Mouse (Mus musculus): ENCODE measurements around the gene Gsn. TPM values are rescaled to one million over a fixed set of nuclear protein-coding genes. Genes with fewer than 3 reads are reported as not detected.

Gsn gene
- polyA plus RNA-seq, 1 experiment from 2014 or later = 18.9 TPM

GRCm38 (mm10) chr2:35291856-35292255 lies 35.7 kb downstream of the Gsn start:
- no peaks in the 10 kb centered on the region for H3K9me3 ChIP-seq
- DNase-seq (ENCODE audit: low spot score) = peak; percentile 47
- H3K27me3 ChIP-seq (replicated peaks; ENCODE audit: low read depth, poor library complexity, severe bottlenecking) = peaks cover 18% of the 10 kb centered on the region
- H3K27ac ChIP-seq (replicated peaks) = no peak overlapping the region
- WGBS = 22% methylated on average over 3 of the region's 3 CpGs
- H3K4me3 ChIP-seq = no peak overlapping the region
- H3K36me3 ChIP-seq (replicated peaks) = no peaks in the 10 kb centered on the region
- H3K4me1 ChIP-seq = no peaks in the 10 kb centered on the region

- Histone ChIP-seq H3K27ac (replicated peaks) (no peak overlapping the region), H3K4me3 (no peak overlapping the region), H3K4me1 (no peaks in the 10 kb centered on the region), H3K36me3 (replicated peaks) (no peaks in the 10 kb centered on the region), H3K9me3 (no peaks in the 10 kb centered on the region), H3K27me3 (replicated peaks; ENCODE audit: low read depth, poor library complexity, severe bottlenecking) (peaks cover 12% of the 10 kb centered on the region)
- 74% methylated on average over 3 of the region's 3 CpGs for WGBS
- DNase-seq (ENCODE audit: low spot score) = no peak
Measured at GRCm38 (mm10) chr2:35292700-35293099, 36.5 kb downstream of the Gsn start.

- 91% methylated on average over 8 of the region's 8 CpGs for WGBS
- H3K27ac ChIP-seq (replicated peaks) = no peak overlapping the region
- no peak for DNase-seq (ENCODE audit: low spot score)
- H3K36me3 ChIP-seq (replicated peaks) = no peaks in the 10 kb centered on the region
- H3K9me3 ChIP-seq = no peaks in the 10 kb centered on the region
- H3K4me1 ChIP-seq = no peaks in the 10 kb centered on the region
- peaks cover 12% of the 10 kb centered on the region for H3K27me3 ChIP-seq (replicated peaks; ENCODE audit: low read depth, poor library complexity, severe bottlenecking)
- H3K4me3 ChIP-seq = no peak overlapping the region
Measured at GRCm38 (mm10) chr2:35293291-35293690, 37.1 kb downstream of the Gsn start.

DNA sequence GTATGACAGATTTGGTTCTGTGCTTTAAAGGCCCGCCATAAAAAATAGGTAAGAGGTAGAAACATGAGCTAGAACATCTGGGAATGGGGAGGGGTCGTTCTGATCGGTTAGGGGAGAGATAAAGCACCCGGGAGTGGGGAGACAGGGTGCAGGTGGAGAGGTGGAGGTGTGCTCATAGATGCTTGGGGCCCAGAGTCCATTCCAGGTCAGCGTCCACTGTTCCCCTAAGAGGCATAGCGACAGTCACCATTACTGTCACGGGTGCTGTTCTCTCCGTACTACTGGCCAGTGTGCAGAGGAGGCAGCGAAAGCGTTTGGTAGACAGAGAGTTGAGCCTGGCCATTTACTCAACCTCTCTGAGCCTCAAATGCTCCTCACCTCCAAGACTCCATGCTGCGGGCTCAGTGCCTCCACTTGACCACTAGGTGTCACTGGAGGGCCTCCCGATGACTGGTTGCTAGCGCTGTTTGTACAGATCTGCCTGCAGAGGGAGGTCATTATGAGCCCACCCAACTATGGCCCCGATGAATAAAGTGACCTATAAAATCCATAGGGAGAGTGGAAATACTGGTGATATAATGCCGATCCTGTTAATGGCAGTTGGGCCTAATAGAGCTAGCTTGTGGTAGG lies 41.6 kb downstream of the Gsn start:
- WGBS = 29% methylated on average over 15 of the region's 15 CpGs
- peak; percentile 83 for DNase-seq (ENCODE audit: low spot score)
- no peaks in the 10 kb centered on the region for H3K9me3 ChIP-seq
- H3K27ac ChIP-seq (replicated peaks) = no peak overlapping the region
- H3K27me3 ChIP-seq (replicated peaks; ENCODE audit: low read depth, poor library complexity, severe bottlenecking) = peaks cover 12% of the 10 kb centered on the region
- H3K4me1 ChIP-seq = no peaks in the 10 kb centered on the region
- H3K36me3 ChIP-seq (replicated peaks) = no peaks in the 10 kb centered on the region
- H3K4me3 ChIP-seq = no peak overlapping the region

DNA sequence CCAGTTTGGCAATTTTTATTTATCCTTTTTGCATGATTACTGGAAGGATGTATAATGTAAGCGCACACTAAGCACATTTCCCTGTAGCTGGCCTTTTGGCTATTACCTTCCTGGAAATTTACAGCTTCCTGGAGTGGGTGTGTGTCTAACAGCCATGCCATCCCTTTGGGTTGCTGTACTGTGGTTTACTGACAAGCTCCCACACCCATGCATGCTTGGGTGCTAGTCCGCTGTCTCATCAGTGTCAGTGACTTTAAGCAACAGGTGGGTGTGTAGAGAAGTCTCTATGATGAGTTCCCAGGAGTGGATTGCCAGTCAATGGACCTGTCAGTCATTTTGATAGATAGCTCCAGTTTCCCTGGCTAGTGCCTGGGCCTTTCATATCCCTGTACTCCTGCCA lies 43.3 kb downstream of the Gsn start:
- H3K27me3 ChIP-seq (replicated peaks; ENCODE audit: low read depth, poor library complexity, severe bottlenecking) = peaks cover 12% of the 10 kb centered on the region
- no peak for DNase-seq (ENCODE audit: low spot score)
- H3K4me1 ChIP-seq = no peaks in the 10 kb centered on the region
- WGBS = 95% methylated on average over 2 of the region's 2 CpGs
- H3K9me3 ChIP-seq = no peaks in the 10 kb centered on the region
- no peaks in the 10 kb centered on the region for H3K36me3 ChIP-seq (replicated peaks)
- no peak overlapping the region for H3K27ac ChIP-seq (replicated peaks)
- H3K4me3 ChIP-seq = no peak overlapping the region

DNA sequence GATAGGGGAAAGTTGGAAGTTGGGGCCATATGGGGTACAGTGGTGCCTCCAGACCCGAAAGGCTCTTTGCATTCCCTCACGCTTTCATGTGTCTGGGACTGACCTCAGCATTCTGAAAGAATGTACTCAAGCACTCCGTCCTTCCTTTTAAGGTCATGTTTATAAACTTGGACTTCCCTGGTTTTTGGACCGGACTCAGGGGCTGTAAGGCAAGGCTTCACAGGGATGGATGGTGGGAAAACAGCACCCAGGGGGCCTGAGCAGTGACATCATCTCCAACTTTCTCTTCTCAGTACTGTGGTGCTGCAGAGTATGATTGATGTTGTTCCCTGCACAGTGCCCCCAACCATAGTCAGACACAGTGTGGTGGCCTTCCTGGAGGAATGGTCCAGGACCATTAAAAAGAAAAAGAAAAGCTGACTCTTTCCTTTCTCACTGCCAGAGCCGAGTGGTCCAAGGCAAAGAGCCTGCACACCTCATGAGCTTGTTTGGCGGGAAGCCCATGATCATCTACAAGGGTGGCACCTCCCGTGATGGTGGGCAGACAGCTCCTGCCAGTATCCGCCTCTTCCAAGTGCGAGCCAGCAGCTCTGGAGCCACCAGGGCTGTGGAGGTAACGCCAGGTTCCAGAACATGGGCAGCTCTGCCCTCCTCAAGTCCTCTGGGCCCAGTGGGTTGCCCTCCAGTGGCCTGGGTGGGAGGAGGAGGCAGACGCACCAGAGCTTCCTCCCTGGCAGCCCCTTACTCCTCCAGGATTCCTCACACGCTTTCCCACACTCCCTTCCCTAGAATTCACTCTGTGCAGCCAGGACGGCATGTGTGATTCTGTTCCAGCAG lies 46.1 kb downstream of the Gsn start:
- H3K4me3 ChIP-seq = no peak overlapping the region
- 86% methylated on average over 13 of the region's 13 CpGs for WGBS
- DNase-seq (ENCODE audit: low spot score) = no peak

GRCm38 (mm10) chr2:35308166-35308565 lies 52.0 kb downstream of the Gsn start:
- no peaks in the 10 kb centered on the region for H3K9me3 ChIP-seq
- DNase-seq (ENCODE audit: low spot score) = no peak
- no peaks in the 10 kb centered on the region for H3K36me3 ChIP-seq (replicated peaks)
- WGBS = 60% methylated on average over 1 of the region's 1 CpGs
- H3K27me3 ChIP-seq (replicated peaks; ENCODE audit: low read depth, poor library complexity, severe bottlenecking) = no peaks in the 10 kb centered on the region
- no peak overlapping the region for H3K4me3 ChIP-seq
- no peak overlapping the region for H3K27ac ChIP-seq (replicated peaks)
- 0 out of 2 replicates have a peak, but pooled peaks cover 4% of the 10 kb centered on the region for H3K4me1 ChIP-seq

More for the DNA sequence above, 46.1 kb downstream of the Gsn start:
- H3K27ac ChIP-seq (replicated peaks) = no peak overlapping the region
- H3K9me3 ChIP-seq = no peaks in the 10 kb centered on the region
- H3K36me3 ChIP-seq (replicated peaks) = no peaks in the 10 kb centered on the region
- H3K4me1 ChIP-seq = 0 out of 2 replicates have a peak, but pooled peaks cover 3% of the 10 kb centered on the region
- no peaks in the 10 kb centered on the region for H3K27me3 ChIP-seq (replicated peaks; ENCODE audit: low read depth, poor library complexity, severe bottlenecking)

DNA sequence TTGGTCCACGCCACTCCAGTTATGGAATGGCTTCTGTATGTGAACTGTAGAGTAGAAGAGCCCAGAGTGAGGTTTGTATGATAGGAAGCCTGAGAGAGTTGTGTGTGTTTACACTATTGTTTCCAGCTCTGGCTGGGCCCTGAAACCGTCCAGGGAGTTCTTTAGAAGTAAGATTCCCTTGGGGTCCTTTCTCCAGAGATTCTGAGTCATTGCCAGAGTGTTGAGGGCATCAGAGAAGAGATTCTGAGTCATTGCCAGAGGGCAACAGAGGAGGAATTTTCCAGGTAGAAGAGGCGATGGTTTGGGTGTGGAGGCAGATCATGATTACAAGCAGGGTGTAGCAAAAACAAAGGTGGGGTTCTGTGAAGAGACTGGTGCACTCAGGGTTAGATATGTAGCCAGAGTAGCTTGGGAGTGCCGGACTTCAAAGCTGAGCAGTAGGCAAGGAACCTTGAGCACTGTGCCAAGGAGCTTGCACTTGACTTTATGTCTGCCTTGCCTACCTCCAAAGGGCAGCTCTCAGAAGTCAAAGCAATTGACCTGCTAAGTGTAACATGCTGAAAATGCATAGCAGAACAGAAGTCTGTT lies 53.8 kb downstream of the Gsn start:
- Histone ChIP-seq H3K9me3 (no peaks in the 10 kb centered on the region), H3K27ac (replicated peaks) (no peak overlapping the region), H3K4me1 (peaks cover 15% of the 10 kb centered on the region), H3K27me3 (replicated peaks; ENCODE audit: low read depth, poor library complexity, severe bottlenecking) (no peaks in the 10 kb centered on the region), H3K4me3 (no peak overlapping the region), H3K36me3 (replicated peaks) (no peaks in the 10 kb centered on the region)
- WGBS = 84% methylated on average over 4 of the region's 4 CpGs
- DNase-seq (ENCODE audit: low spot score) = no peak

- no peak for DNase-seq (ENCODE audit: low spot score)
- no peak overlapping the region for H3K27ac ChIP-seq (replicated peaks)
- WGBS = 54% methylated on average over 3 of the region's 3 CpGs
- no peak overlapping the region for H3K4me3 ChIP-seq
- peaks cover 19% of the 10 kb centered on the region for H3K4me1 ChIP-seq
- no peaks in the 10 kb centered on the region for H3K9me3 ChIP-seq
- no peaks in the 10 kb centered on the region for H3K36me3 ChIP-seq (replicated peaks)
- no peaks in the 10 kb centered on the region for H3K27me3 ChIP-seq (replicated peaks; ENCODE audit: low read depth, poor library complexity, severe bottlenecking)
Measured at GRCm38 (mm10) chr2:35314300-35314699, 58.1 kb downstream of the Gsn start.

- H3K27ac ChIP-seq (replicated peaks) = no peak overlapping the region
- no peaks in the 10 kb centered on the region for H3K9me3 ChIP-seq
- H3K36me3 ChIP-seq (replicated peaks) = peaks cover 12% of the 10 kb centered on the region; the same call in 1 of the 2 replicates
- no peaks in the 10 kb centered on the region for H3K27me3 ChIP-seq (replicated peaks; ENCODE audit: low read depth, poor library complexity, severe bottlenecking)
- no peak for DNase-seq (ENCODE audit: low spot score)
- 82% methylated on average over 4 of the region's 4 CpGs for WGBS
- no peak overlapping the region for H3K4me3 ChIP-seq
- H3K4me1 ChIP-seq = peaks cover 22% of the 10 kb centered on the region
Measured at GRCm38 (mm10) chr2:35317604-35318003, 61.4 kb downstream of the Gsn start.

GRCm38 (mm10) chr2:35318405-35318804 lies 62.2 kb downstream of the Gsn start:
- Histone ChIP-seq H3K4me1 (peaks cover 22% of the 10 kb centered on the region), H3K27ac (replicated peaks) (no peak overlapping the region), H3K36me3 (replicated peaks) (peaks cover 12% of the 10 kb centered on the region; the same call in 1 of the 2 replicates), H3K27me3 (replicated peaks; ENCODE audit: low read depth, poor library complexity, severe bottlenecking) (no peaks in the 10 kb centered on the region), H3K4me3 (no peak overlapping the region), H3K9me3 (no peaks in the 10 kb centered on the region)
- DNase-seq (ENCODE audit: low spot score) = no peak
- WGBS = 89% methylated on average over 12 of the region's 12 CpGs

DNA sequence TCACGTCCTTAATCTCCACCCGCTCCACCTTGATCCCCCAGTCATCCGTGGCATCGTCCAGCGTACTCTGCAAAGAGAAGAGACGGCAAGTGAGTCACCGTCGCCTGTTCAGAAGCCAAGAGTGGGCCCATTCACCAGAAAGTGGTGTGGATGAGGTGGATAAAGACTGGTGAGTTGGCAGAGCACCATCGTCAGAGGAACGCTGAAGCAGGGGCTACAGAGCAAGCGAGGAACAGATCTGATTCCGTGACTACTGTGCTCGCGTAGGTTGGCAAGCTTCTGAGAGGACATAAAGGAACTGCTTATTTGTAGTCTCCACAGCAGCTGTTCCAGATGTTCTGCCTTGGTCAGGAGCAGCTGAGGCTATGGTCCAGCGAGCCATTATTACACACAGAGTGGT lies 64.2 kb downstream of the Gsn start:
- Histone ChIP-seq H3K4me3 (no peak overlapping the region), H3K27me3 (replicated peaks; ENCODE audit: low read depth, poor library complexity, severe bottlenecking) (no peaks in the 10 kb centered on the region), H3K36me3 (replicated peaks) (peaks cover 12% of the 10 kb centered on the region; the same call in 1 of the 2 replicates), H3K27ac (replicated peaks) (no peak overlapping the region), H3K9me3 (no peaks in the 10 kb centered on the region), H3K4me1 (peaks cover 8% of the 10 kb centered on the region; the same call in 1 of the 2 replicates)
- no peak for DNase-seq (ENCODE audit: low spot score)
- 90% methylated on average over 15 of the region's 15 CpGs for WGBS
